Mouse (Mus musculus): ENCODE results near the gene Ern1. TPM values are rescaled to one million over a fixed set of nuclear protein-coding genes. Genes with fewer than 3 reads are reported as not detected.
"Not testable (repeated sequence)": the region's sequence is repeated elsewhere in the genome, so short reads cannot be mapped to it uniquely, and the experiment has no call there.

Ern1 gene
- total RNA-seq, 2 experiments from 2014 or later, result 4.9 to 5.9 TPM

GRCm38 (mm10) chr11:106412641-106413360 is 74.9 kb downstream of the Ern1 start:
- no peak for DNase-seq
- intact Hi-C loops (cut with DNase I; ENCODE audit: low total_unique reads), result no loop called here

DNA sequence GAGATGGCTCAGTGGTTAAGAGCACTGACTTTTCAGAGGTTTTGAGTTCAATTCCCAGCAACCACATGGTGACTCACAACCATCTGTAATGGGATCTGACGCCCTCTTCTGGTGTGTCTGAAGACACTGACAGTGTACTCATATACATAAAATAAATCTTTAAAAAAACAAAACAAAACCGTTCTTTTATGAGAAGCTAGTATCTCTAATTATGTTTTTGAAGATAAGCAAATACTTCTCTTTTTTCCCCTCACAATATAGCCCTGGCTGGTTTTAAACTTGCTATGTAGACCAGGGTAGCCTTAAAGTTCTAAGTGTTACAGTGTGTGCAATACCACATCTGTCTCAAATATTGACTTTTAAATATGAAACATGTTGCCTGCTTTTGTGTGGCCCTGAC is 76.5 kb downstream of the Ern1 start:
- intact Hi-C loops (cut with DNase I; ENCODE audit: low total_unique reads), result no loop called here
- DNase-seq, result no peak

DNA sequence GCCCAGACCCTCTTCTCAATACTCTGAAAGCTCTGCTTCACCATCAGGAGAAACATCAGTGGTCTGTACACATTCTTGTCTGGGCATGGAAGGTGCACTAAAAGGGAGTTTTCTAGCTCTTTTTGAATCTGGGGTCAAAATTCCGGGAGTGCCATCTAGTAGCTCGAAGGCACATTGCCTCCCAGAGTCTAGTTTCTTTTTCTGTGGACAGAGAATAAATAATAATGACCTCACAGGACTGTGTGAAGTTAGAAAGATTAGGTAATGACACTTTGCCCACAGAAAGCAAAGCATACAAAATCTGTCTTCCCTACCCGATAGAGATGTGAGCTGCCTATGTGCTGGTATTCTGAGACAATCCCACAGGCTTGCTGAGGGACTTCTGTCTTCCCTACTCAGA is 77.1 kb downstream of the Ern1 start:
- intact Hi-C loops (cut with DNase I; ENCODE audit: low total_unique reads), result no loop called here
- no peak for DNase-seq

GRCm38 (mm10) chr11:106410011-106410410 is 77.6 kb downstream of the Ern1 start:
- no peak for DNase-seq
- intact Hi-C loops (cut with DNase I; ENCODE audit: low total_unique reads), result no loop called here

DNA sequence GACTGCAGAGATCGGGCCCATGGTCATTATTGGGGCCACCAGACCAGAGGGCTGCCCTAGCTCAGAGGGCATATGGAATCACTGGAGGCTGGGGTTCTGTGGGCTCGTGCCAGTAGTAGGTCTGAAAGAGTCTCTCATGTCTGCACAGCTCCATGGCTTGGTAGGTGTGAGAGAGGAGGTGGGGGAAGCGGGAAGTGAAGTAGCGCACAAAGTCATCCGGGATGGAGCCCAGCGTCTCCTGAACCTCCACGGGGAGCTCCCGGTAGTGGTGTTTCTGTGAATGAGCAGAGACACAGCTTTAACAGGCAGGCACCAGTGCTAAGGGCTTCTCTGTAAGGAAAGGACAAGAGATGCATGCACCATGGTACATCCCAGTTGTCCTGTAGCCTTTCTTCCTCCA is 89.2 kb downstream of the Ern1 start:
- DNase-seq, result no peak

GRCm38 (mm10) chr11:106397656-106398055 is 90.0 kb downstream of the Ern1 start:
- intact Hi-C loops (cut with DNase I; ENCODE audit: low total_unique reads), result no loop called here
- no peak for DNase-seq

More for the DNA sequence above, 89.2 kb downstream of the Ern1 start:
- intact Hi-C loops (cut with DNase I; ENCODE audit: low total_unique reads), result no loop called here

GRCm38 (mm10) chr11:106394055-106394454 is 93.6 kb downstream of the Ern1 start:
- intact Hi-C loops (cut with DNase I; ENCODE audit: low total_unique reads), result loop anchor here (5.0 kb wide), 1 partner anchor 92 kb away; the partner anchor contains the start of gene Gh
- not testable (repeated sequence) for DNase-seq

DNA sequence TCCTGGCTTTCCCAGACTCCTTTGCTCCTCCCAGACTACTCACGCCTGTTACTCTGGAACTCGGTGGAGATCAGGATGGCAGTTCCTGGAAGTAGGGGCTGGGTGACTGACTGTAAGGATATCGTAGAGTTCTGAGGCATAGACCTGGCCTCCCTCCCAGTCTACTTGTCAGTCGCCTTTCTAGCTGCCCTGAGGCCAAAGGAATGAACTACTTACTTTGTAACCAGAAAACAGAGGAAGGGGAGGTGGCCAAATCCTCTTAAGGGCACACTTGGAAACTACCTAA is 94.4 kb downstream of the Ern1 start:
- intact Hi-C loops (cut with DNase I; ENCODE audit: low total_unique reads), result loop anchor here (5.0 kb wide), 1 partner anchor 91 kb away; the partner anchor contains the start of gene Gh
- no peak for DNase-seq

DNA sequence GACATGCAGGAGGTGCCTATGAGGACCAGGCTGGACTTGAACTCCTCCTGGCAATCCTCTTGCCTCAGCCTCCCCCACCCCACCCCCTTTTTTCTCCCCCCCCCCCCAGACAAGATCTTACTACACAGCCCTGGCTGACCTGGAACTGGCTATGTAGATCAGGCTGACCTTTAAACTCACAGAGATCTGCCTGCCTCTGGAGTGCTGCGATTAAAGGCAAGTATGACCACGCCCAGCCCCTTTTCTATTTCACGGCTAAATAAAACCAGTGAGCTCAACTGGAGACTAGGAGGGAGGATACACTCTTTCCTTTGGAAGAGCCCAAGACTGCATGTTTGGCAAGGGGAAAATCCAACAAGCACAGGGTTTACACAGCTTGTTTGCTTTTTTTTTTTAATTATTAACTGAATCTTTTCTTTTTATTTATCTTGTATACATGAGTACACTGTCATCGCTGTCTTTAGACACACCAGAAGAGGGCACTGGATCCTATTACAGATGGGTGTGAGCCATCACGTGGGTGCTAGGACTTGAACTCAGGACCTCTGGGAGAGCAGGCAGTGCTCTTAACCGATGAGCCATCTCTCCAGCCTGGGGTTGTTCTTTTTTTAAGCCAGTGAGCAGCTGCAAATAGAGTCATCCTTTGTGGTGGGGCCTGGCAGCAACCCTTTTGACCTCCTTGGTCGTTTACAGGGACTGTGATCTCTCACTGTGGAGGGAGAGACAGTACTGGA is 94.9 kb downstream of the Ern1 start:
- no peak for DNase-seq
- intact Hi-C loops (cut with DNase I; ENCODE audit: low total_unique reads), result loop anchor here (5.0 kb wide), 1 partner anchor 90 kb away; the partner anchor contains the start of gene Gh

- intact Hi-C loops (cut with DNase I; ENCODE audit: low total_unique reads), result loop anchor here (5.0 kb wide), 1 partner anchor 89 kb away; the partner anchor contains the start of gene Gh
- peak; percentile 60 for DNase-seq
These were observed 96.0 kb downstream of the Ern1 start for GRCm38 (mm10) chr11:106391546-106392188.

GRCm38 (mm10) chr11:106390757-106391156 is 96.9 kb downstream of the Ern1 start:
- intact Hi-C loops (cut with DNase I; ENCODE audit: low total_unique reads), result loop anchor here (5.0 kb wide), 1 partner anchor 88 kb away; the partner anchor contains the start of gene Gh
- no peak for DNase-seq

GRCm38 (mm10) chr11:106389611-106390010 is 98.0 kb downstream of the Ern1 start:
- no peak for DNase-seq
- intact Hi-C loops (cut with DNase I; ENCODE audit: low total_unique reads), result loop anchor here (5.0 kb wide), 1 partner anchor 87 kb away; the partner anchor contains the start of gene Gh

DNA sequence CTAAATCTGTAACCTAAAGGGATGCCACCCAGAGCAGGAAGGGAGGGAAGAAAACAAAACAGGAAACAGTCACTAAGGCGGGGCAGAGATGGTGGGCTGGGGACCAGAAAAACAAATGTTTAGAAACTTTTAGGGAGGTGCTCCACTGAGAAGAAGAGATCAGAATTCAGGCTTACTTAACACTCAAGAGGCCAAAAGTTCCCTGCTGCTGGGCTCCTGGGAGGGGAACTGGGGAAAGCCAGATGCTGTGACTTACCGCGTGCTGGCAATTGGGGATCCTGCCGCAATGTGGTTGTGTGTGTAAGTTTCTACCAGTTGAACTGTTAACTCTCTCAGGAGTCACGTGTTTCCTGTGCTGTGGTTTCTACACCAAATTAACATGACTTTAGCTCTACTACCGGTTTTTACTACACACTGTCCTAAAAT is 99.8 kb downstream of the Ern1 start, which contains the start of gene Icam2:
TSS of gene Icam2 (minus strand) at position 285 of the 426 bp plus-strand sequence.
- no peak for DNase-seq
- intact Hi-C loops (cut with DNase I; ENCODE audit: low total_unique reads), result no loop called here

DNA sequence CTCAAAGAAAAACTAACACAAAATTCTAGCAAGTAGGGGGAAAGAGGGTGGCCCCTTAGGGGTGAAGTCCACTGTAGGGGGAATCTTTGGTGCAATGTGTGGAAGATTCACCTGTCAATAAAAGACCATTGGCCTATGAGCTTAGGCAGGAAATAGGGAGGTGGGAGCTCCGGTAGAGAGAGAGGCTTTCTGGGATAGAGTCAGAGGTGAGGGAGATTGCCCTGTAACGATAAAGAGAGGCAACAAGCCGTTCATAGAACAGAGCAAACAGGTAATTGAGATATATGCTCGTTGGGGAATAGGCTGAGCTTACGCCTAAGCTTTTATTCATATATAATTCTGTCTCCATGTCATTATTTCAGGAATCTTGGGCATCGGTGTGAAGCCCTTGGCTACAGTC is 100.6 kb downstream of the Ern1 start:
- intact Hi-C loops (cut with DNase I; ENCODE audit: low total_unique reads), result no loop called here
- DNase-seq, result no peak

- no peak for DNase-seq
- intact Hi-C loops (cut with DNase I; ENCODE audit: low total_unique reads), result no loop called here
These were observed 101.2 kb downstream of the Ern1 start for GRCm38 (mm10) chr11:106386409-106386808.

- intact Hi-C loops (cut with DNase I; ENCODE audit: low total_unique reads), result no loop called here
- no peak for DNase-seq
These were observed 104.4 kb downstream of the Ern1 start for GRCm38 (mm10) chr11:106383051-106383790.

GRCm38 (mm10) chr11:106382424-106382823 is 105.2 kb downstream of the Ern1 start:
- no peak for DNase-seq
- intact Hi-C loops (cut with DNase I; ENCODE audit: low total_unique reads), result no loop called here

DNA sequence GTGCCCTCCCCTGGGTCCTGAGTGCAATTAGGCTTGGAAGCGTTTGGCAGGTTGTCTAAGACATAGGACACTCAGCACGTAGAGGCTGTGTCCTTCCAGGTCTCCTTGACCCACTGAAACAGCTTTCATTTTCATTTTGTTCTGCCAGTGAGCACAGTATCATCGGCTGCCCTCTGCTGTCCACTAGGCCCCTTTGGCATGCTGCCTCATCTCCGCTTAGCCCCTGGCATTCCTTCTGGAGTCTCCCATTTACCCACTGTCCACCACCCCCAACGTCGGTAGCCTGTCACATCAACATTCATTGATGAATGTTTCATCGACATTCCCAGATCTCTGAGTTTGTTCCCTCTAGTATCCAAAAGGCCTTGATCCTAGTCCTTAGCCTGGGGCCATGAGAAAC is 105.8 kb downstream of the Ern1 start:
- no peak for DNase-seq
- intact Hi-C loops (cut with DNase I; ENCODE audit: low total_unique reads), result no loop called here

GRCm38 (mm10) chr11:106381011-106381410 is 106.6 kb downstream of the Ern1 start:
- intact Hi-C loops (cut with DNase I; ENCODE audit: low total_unique reads), result no loop called here
- DNase-seq, result no peak

GRCm38 (mm10) chr11:106374979-106375378 is 112.7 kb downstream of the Ern1 start:
- DNase-seq, result no peak
- intact Hi-C loops (cut with DNase I; ENCODE audit: low total_unique reads), result no loop called here

Data from gastrocnemius, postnatal 14 days (tissue).